Mouse (Mus musculus) left cerebral cortex, postnatal 36 days (tissue): ENCODE results near the gene Bcar1. TPM values are rescaled to one million over a fixed set of nuclear protein-coding genes. Genes with fewer than 3 reads are reported as not detected.

ENCODE experiments used
- DNase-seq, 2 experiments: peaks; one replicate each; pipeline ENCODE4 v3.0.0; 2021 to 2022; ENCODE audit warnings: low spot score in 2 of 2, mixed read lengths in 1 of 2
- intact Hi-C: fragments of 180-260 bp; cut with DNase I; formaldehyde crosslinking; loops from one replicate; pipeline ENCODE4 v1.15.1; 2025
- total RNA-seq, 2 experiments: library from RNA; stranded (reverse); gene quantifications; 2 replicates each; pipeline ENCODE4 v1.2.3; 2021

Bcar1 gene
- total RNA-seq, result 10 to 100 TPM; 51.8 to 53.9 TPM

- intact Hi-C loops, result loop anchor here (5.0 kb wide), 1 partner anchor 63 kb away; no protein-coding TSS in a partner anchor
- DNase-seq, result peak; percentile 70 to 76
These were observed at the start of gene Bcar1 for GRCm38 (mm10) chr8:111743792-111744696. Bcar1 (minus strand) TSS chr8:111743809.

GRCm38 (mm10) chr8:111789639-111790038 is 46.0 kb upstream of the Bcar1 start:
- intact Hi-C loops, result no loop called here
- no peak for DNase-seq

- intact Hi-C loops, result no loop called here
These were observed 45.6 kb upstream of the Bcar1 start for GRCm38 (mm10) chr8:111789200-111789599.

GRCm38 (mm10) chr8:111788497-111788896 is 44.9 kb upstream of the Bcar1 start:
- intact Hi-C loops, result no loop called here
- DNase-seq, result no peak

More at GRCm38 (mm10) chr8:111789200-111789599, 45.6 kb upstream of the Bcar1 start:
- no peak for DNase-seq

GRCm38 (mm10) chr8:111788085-111788484 is 44.5 kb upstream of the Bcar1 start:
- intact Hi-C loops, result no loop called here
- no peak for DNase-seq

GRCm38 (mm10) chr8:111787683-111788082 is 44.1 kb upstream of the Bcar1 start:
- no peak for DNase-seq
- intact Hi-C loops, result no loop called here

- DNase-seq, result no peak
- intact Hi-C loops, result no loop called here
These were observed 43.3 kb upstream of the Bcar1 start for GRCm38 (mm10) chr8:111786701-111787588.

GRCm38 (mm10) chr8:111786116-111786515 is 42.5 kb upstream of the Bcar1 start:
- no peak for DNase-seq
- intact Hi-C loops, result no loop called here

GRCm38 (mm10) chr8:111782671-111783394 is 39.2 kb upstream of the Bcar1 start:
- intact Hi-C loops, result no loop called here
- DNase-seq, result no peak

- intact Hi-C loops, result no loop called here
These were observed 38.6 kb upstream of the Bcar1 start for GRCm38 (mm10) chr8:111782161-111782560.

GRCm38 (mm10) chr8:111780697-111781424 is 37.3 kb upstream of the Bcar1 start:
- intact Hi-C loops, result no loop called here
- no peak for DNase-seq

More at GRCm38 (mm10) chr8:111782161-111782560, 38.6 kb upstream of the Bcar1 start:
- DNase-seq, result no peak

GRCm38 (mm10) chr8:111779690-111780089 is 36.1 kb upstream of the Bcar1 start:
- no peak for DNase-seq
- intact Hi-C loops, result no loop called here

- intact Hi-C loops, result no loop called here
- DNase-seq, result no peak
These were observed 35.2 kb upstream of the Bcar1 start for GRCm38 (mm10) chr8:111778801-111779200.

GRCm38 (mm10) chr8:111776492-111776891 is 32.9 kb upstream of the Bcar1 start:
- intact Hi-C loops, result no loop called here
- DNase-seq, result no peak

- intact Hi-C loops, result no loop called here
- DNase-seq, result no peak
These were observed 32.2 kb upstream of the Bcar1 start for GRCm38 (mm10) chr8:111775766-111776165.

- DNase-seq, result no peak
- intact Hi-C loops, result no loop called here
These were observed 29.9 kb upstream of the Bcar1 start for GRCm38 (mm10) chr8:111773476-111773875.

GRCm38 (mm10) chr8:111773057-111773456 is 29.4 kb upstream of the Bcar1 start:
- no peak for DNase-seq
- intact Hi-C loops, result no loop called here

GRCm38 (mm10) chr8:111772083-111772482 is 28.5 kb upstream of the Bcar1 start:
- intact Hi-C loops, result no loop called here
- no peak for DNase-seq

- intact Hi-C loops, result no loop called here
- DNase-seq, result no peak
These were observed 28.0 kb upstream of the Bcar1 start for GRCm38 (mm10) chr8:111771625-111772020.
